Mouse (Mus musculus) monocyte, adult 2 months (primary cell): ENCODE results near the gene Cd247.
"Not testable (repeated sequence)": the region's sequence is repeated elsewhere in the genome, so short reads cannot be mapped to it uniquely, and the experiment has no call there.

ENCODE experiments used
- DNase-seq, 2 experiments: peaks; one replicate each; pipeline ENCODE4 v3.0.0; 2022; ENCODE audit warnings: low spot score in 2 of 2, low read depth in 1 of 2

Gene Cd247

DNA sequence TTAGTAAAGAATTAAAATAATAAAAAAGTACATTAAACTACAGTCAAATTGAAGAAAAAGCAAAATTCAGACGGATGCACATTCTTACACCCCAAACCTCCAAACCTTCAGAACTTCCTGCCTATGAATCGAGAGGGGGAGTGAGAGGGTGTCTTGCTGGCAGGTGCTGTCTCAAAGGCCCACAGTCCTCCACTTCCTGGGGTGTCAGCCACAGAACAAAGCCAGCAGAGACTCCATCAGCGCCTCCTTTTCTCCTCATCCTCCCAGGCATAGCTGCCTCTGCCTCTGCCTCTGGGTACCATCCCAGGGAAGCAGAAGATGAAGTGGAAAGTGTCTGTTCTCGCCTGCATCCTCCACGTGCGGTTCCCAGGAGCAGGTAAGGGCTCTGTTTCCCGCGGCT lies at the start of gene Cd247:
Cd247 (plus strand) TSS at position 171 of the 400 bp plus-strand sequence.
- no peak for DNase-seq

DNA sequence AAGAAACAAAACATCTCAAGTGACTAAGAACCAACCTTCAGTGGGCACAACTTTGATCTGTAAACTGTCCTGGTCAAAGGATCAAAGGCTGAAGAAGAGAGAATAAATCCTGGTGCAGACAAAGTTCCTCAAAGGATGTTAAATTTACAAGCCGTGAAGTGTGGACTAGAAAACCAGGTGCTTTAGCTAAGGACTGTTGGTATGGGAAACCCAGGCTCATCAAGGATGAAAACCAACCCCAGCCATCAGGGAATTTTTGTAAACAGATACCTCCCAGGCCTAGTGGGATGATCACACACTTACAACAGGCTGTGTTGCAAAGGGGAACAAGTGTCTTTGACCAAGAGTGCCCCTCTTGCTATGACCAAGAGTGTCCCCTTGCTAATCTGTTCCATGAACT lies 49.5 kb upstream of the Cd247 start:
- DNase-seq, result no peak

DNA sequence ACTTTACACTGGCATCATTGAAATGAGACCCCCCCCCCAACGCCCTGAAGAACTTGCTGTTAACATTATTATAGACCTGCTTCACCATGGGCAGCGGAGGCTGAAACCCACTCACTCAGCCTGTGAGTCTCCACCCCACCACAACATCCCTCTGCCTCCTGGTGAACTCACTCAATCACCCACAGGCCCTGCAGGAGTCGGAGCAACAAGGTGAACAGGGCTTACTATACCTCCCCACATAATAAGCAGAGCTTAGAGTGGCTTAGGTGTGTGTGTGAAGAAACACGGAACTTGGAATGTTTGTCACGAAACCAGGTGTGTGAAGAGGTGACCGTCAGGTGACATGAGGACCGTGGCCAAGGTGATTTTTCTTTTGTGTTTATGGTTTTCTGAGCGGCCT lies 46.5 kb upstream of the Cd247 start:
- no peak for DNase-seq

DNA sequence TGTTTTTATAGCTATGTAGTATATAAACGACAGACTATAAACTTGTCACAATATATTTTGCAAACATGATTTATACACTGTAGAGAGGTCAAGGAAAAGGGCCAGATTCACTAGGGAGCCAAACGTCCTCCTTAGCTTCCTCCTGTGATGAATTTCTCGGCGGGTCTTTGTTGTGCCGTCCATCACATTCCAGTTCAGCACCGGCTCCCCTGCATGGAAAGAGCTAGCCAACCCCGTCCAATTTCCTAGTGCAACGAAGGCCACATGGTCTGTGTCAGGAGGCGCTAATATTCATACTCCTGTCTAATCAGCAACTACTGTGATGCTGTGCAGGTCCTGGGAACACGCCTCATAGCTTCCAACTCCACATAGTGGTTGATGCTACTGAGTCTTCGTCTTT lies 40.4 kb upstream of the Cd247 start:
- DNase-seq, result no peak

DNA sequence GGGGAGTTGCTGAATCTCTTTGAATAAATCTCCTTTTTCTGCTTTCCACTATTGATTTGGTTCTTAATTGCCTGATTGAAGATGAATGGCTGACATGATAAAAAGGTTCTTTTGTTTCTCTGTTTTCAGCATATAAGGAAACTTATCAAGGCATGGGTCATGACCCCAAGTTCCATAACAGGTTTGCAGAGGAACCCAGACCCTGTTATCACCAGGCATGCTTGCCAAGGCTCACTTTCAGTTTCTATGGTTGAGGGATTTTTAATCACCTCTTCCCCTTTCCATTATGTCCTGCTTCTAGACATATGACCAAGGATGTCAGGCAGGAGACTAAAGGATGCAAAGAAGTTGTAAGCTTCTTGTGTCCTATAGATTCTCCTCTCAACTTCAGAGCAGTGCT lies 37.3 kb upstream of the Cd247 start:
- DNase-seq, result no peak

DNA sequence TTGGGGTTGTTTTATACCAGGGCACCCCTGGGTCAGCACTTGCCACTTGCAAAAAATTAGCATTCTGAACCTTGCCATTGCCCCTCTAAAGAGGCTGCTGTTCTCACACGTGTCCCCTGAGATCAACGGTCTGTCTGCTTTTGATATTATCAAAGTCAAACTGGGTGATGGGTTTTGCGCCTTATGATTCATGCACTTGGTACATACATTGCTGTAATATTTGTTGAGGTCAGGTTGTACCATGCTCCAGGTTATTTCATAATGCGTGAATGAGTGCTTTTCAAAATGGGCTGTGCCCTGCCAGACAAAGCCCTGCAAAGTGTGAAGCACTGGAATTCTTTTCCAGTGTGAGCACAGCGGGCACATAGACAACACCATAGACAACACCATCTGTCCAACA lies 36.6 kb upstream of the Cd247 start:
- DNase-seq, result no peak

DNA sequence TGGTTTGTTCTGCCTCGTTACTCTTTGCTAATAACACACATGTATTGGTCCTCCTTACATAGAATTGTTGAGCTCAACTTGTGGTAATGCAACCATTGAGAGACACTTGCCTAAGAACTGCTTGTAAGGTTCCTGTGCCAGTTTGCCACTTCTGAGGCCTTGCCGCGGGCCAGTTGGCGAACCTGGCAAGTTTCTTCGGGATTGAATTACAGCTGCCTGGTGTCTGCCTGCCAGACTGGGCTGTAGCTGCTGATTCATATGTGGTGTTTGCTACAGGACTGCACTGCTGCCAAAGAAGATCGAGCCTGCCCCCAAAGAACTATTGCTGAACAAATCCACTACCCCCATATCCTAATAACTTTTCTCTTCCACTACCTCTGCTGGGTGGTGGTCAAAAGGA lies 34.3 kb upstream of the Cd247 start:
- no peak for DNase-seq

DNA sequence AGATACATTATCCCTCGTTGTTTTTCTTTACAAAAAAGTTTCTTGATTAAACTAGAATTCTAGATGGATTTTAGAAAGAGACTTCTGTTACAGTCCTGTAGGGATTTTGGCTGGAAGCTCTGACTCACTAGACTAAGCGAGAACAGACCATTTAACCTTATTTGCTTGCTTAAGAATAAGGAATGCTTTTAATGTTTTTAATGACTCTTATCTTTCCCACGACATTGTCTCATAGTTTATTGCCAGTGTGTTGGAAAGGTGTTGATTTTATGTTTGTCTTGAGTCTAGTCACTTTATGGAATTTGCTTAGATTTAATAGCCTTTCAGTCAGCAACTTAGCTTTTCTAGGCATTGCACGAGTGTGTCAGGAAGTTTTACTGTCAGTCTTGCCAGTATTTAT lies 33.3 kb upstream of the Cd247 start:
- DNase-seq, result no peak

DNA sequence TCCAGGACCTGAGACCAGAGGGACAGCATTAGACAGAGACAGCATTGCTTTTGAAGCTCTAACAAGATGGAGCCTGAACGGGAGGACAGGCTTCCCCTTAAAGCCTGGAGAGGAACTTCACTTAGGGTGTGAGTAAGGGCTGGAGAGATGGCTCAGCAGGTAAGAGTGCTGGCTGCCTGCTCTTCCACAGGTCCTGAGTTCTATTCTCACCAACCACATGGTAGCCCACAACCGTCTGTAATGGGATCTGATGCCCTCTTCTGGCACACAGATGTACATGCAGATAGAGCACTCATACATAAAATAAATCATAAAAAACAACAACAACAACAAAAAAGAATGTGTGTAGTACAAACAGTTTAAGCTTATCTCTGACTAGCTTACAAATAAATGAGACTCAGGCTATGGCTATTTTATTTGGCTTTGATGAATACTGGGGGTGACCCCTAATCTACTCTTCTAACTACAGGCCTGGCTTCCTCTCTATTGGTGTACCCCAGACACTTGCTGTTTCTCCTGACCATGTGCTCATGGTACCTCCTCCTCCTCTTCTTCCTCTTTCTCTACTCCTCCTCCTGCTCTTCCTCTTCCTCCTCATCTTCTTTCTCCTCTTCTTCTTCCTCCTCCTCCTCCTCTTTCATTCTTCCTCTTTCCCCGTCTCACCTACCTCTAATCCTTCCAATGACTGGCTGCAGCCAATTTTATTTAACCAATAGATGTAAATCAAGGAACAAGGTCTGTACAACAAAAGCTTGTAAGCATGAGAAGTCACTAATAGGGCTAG lies 26.8 kb upstream of the Cd247 start:
- DNase-seq, result no peak

DNA sequence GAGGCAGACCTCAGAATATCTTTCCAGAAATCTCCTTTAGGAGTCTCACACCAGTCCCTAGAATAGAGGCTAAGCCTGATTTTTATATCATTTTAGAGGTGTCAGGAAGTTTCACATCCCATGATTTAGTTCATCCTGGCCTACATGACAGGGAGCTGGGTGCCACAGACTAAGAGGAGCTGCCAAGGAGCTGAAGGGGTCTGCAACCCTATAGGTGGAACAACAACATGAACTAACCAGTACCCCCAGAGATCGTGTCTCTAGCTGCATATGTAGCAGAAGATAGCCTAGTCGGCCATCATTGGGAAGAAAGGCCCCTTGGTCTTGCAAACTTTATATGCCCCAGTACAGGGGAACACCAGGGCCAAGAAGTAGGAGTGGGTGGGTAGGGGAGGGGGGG lies 26.0 kb upstream of the Cd247 start:
- DNase-seq, result not testable (repeated sequence)

DNA sequence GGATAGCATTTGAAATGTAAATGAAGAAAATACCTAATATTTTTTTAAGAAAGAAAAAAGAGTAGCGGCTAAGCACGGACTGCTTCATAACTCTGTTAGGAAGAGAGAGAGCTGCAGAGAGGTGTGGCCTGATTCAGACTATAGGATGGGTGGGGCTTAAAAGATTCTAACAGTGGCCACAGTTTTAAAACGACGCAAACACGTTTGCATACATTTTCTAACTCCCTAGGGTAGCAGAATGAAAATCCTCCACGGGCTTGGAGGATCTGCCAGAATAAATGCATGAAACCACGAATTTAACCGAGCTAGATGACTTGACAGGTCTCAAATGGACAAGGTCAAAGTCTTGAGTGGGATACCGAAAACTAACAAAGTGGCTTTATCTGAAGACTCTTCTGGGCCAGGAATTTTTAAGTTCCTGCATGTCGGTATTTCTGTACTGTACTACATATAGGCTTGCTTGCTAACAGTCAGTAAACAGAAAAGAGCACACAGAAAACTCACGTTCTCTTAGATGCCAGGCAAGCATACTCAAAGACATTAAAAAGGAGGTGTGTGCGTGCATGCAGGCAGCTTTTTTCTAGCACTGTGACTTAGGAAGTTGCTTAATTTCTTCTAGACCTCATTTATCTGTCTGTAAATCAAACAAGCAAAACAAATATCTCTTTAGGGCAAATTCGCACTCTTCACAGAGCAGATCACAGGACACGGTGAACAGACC lies 25.4 kb upstream of the Cd247 start:
- no peak for DNase-seq

DNA sequence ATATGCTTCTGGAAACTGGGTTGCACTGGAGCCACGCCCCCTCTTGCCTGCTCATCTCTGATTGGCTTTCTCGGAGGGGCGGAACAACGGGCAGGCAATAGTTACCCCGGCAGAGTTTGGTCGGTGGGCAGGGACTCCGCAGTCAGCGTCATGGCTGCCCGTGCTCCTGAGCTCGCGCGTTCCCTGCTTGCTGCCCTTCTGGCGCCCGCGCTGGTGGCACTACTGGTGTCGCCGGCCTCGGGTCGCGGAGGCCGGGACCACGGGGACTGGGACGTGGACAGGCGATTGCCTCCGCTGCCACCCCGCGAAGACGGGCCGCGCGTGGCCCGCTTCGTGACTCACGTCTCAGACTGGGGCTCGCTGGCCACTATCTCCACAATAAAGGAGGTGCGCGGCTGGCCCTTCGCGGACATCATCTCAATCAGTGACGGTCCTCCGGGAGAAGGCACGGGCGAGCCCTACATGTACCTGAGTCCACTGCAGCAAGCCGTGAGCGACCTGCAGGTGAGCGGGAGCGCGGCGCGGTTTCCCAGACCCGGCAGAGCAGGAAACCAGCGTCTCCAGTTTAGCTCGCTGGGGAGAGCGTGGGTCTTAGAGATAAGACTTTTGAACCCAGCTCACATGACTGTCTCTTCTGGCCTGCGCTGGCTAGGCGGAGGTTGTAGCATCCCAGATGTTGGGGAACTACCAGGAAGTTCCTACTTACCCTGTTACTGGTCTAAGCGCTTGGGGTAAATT lies 24.7 kb upstream of the Cd247 start, which contains the start of gene Creg1:
Creg1 (plus strand) TSS at position 112 of the 738 bp plus-strand sequence.
- peak; percentile 80 to 86 for DNase-seq

DNA sequence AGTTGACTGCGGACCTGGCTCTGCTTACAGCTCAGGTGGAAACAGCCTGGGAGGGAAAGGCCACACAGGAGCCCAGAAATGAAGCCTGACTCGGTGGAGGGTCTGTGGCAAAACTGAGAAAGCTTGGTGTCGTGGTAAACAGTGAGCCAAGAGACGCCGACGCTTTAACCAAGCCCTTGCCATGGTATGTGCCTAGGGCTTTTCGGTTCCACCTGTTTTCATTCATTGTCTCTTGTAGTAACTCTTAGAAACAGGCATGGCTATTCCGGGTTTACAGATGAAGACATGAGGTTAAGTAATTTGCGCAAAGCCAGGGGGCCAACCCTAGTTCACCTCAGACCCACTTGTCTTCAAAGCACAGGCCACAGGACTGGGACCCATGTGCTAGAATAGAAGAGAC lies 23.9 kb upstream of the Cd247 start:
- DNase-seq, result no peak

DNA sequence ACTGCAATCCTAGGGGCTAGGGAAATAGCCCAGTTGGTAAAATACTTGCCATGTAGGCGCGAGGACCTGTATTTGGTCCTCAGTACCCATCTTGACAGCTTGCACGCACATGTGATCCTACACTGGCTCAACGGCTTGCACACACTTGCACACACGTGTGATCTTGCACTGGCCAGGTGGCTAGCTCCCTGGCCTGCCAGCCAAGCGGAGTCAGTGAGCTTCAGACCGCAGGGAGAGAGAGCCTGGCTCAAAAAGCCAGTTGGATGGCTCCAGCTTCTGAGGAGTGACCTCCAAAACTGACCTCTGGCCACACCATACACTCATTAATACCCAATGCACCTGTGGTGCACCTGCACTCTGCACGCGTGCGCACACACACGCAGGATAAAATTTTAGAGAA lies 23.4 kb upstream of the Cd247 start:
- no peak for DNase-seq

DNA sequence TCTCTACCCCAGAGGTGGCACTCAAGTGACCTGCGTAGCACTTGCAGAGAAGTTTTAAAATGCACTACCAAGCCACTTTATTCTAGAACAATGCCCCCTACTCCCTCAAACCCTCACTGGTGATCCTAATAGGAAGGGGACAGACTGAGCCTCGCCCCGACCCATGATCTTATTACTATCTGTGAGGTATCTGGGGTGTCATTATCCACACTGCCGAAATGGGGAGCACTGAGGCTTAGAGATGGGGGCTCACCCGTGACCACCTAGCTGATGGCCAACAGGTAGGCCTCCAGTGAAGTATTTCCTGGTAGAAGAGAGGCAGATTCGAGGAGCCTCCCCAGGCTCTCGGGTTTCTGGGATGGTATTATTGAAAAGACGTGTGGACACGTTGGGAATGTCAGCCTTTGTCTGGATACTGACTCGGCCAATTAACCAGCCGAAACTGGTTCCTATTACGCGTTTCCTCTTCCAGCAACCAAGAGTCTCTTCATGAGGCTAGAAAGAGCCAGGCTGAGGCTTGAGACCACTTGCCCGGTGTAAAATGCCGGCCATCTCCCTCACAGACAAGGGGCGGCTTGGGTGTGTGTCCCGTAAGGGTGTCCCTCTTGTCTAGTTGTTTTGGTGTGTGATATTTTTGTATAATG lies 22.7 kb upstream of the Cd247 start:
- DNase-seq, result no peak

DNA sequence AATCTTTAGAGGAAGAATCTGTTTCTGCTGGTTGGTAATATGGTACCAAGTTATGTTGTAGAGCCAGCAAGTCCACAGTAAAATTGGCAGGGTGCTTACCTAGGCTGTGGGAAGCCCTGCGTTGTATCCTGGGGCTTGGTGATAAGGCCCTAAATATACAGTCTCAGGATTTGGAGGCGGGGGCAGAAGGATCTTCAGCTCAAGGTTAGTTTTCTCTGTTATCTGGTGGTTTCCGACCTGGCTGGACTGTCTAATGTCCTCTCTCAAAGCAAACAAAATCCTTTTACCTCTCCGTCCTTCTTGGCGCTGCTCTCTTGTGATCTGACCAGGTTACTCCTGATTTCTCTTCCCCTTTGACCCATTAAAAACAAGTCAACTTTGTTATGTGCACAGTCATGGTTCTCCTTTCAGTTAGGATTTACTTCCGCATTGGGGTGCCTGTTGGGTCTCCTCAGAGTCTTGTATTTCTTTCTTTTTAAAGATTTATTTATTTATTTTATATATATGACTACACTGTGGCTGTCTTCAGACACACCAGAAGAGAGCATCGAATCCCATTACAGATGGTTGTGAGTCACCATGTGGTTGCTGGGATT lies 22.1 kb upstream of the Cd247 start:
- no peak for DNase-seq

DNA sequence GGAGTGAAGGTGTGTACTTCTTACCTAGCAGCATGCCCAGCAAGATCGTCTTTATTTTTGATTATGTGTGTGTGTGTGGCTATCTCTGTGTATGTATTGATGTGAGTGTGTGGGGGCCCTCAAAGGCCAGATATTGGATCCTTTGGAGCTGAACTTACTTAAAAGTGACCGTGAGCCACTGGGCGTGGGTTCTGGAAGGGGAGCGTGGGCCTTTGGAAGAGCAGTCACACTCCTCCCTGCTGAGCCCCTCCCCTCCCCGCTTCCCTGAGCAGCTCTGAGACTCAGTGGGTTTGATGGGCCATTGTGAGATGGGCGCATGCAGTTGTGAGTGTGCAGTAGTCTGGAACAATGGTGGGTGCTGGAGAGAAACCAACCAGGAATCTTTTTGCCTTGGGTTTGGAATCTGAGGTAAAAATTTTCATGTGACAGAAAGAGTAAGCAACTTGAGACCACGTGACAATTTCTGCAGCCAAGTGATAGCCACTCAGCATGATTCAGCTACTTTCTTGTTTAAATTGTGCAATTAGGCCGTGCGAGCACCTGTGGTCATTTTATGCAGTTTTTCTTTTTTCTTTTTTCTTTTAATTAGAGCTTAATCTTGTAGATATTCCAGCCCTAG lies 19.5 kb upstream of the Cd247 start:
- DNase-seq, result no peak

DNA sequence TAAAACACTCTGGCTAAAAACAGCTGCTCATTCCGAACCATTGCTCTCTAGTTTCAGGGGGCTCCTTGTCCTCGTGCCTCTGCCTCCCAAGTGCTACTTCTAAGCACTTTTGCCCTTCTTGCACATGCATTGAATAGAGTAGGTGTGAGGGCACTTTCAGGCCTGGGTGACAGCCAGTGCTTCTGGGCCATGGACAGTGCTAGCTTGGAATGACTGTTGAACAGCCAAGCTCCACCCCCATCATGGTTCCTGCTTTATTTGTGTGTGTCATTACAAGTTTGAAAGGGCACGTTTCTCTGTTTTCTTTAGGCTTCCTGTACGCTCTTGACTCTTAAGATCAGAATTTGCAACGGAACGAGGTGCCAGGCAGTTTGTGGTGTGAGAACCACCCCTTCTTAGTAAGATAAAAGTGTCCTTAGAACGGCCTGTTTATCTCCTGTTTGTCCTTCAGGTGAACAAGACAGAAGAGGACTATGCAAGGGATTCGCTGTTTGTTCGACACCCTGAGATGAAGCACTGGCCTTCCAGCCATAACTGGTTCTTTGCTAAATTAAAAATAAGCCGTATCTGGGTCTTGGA lies 18.2 kb upstream of the Cd247 start:
- DNase-seq, result no peak

DNA sequence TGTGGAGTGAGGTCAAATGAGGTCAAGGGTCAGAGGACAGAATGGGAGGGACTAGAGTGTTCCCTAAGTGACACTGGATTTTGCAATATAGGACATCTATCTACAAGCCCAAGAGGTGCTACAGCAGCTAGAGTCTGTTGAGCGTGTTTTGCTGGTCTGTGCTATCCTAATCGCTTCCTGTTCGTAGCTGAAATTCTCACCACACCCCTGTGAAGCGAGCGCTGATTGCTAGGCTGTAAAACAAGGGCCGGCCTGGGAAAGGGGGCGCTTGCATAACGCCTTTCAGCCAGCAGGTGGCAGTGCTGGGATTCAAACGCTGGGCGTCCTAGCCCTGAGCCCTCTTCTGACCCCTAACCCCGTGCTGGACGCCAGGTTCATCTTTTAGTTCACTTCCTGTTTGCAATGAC lies 17.0 kb upstream of the Cd247 start:
- peak; percentile 72 to 83 for DNase-seq

DNA sequence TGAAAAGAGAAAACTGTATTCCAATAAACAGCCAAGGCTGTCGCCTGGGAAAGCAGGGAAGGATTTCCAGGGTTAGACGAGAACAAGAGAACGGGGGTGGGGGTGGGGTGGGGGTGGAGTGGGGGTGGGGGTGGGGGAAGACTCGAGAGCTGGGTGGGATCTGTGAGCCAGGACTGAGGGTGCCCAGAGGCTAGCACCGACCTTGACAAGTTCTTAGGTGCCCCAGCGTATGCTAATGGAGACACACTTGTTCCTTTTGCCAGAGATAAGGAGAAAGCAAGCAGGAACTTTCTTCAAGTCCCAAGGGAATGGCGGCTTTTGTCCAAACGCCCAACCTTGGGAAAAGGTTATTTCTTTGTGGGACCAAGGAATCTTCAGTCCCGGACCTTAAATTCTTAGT lies 16.5 kb upstream of the Cd247 start:
- no peak for DNase-seq
